In the genomic region with DNA sequence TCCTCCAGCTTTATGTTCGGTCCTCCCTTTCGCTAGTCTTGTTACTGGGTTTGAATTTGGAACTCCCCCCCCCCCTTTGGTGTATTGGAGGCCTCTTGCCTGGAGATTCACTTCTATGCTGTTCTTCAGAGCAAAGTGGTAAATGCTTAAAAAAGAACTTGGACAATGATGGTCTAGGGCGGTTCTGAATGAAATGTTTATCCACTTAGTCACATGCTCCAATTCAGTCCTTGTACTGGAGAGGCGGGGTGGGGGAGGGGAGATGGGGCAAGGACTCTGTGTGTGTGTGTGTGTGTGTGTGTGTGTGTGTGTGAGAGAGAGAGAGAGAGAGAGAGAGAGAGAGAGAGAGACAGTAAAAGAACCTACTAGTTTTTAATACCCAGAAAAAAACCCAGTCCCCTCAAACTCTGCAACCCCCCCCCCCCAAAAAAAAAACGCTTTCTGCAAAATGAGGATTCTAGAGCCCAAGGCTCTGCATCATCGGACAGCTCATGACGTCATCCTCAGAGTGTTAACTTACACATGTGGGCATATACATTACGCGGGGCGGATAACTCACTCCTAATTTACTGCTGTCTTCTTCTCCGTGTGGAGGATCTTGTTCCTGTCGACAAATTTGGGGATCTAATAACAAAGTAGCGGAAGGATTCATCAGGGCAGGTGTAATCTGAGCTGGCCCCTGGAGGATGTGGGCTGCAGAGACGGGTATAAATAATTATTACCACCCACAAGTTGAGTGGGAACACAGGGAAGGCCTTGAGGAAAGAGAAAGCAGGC, we compare ENCODE assay signal across 9 mouse cellular contexts. TPM values are rescaled to one million over a fixed set of nuclear protein-coding genes. Genes with fewer than 3 reads are reported as not detected.
DNase-seq lines count a peak whose midpoint lies in the region; ATAC-seq and TF ChIP-seq lines count a peak whose summit lies in the region.
"Had no signal": no experiment of that assay in that cellular context is flagged by ENCODE, and none has a peak within 500 bp of the region (broad histone marks: within the 10 kb centered on the region; RNA-seq: fewer than 3 reads in every experiment).

No protein-coding gene starts in this region.

- H3K27ac ChIP-seq in midbrain, embryonic 12.5 days (replicated peaks) = no peak overlapping the region
- no peak overlapping the region for H3K27ac ChIP-seq in midbrain, embryonic 15.5 days
- no peak overlapping the region for H3K27ac ChIP-seq in limb, embryonic 14.5 days (replicated peaks; ENCODE audit: low read depth, low read length)
- H3K27ac ChIP-seq in liver, postnatal 0 days (ENCODE audit: low read depth) = no peak overlapping the region

- no peak for ATAC-seq in midbrain, embryonic 12.5 days (ENCODE audit: low FRiP score, low read depth)
- no peak for ATAC-seq in midbrain, embryonic 15.5 days (replicated peaks)
- no peak for ATAC-seq in limb, embryonic 14.5 days (ENCODE audit: low FRiP score, low read depth)
- no peak for ATAC-seq in liver, postnatal 0 days

- TF ChIP-seq POLR2A in limb, embryonic 14.5 days (IDR thresholded peaks at IDR 0.05; ENCODE audit: borderline replicate concordance, extremely low read depth, insufficient read depth, insufficient read length) = no peak

- peak overlapping the region; percentile 49; the same call in 1 of the 2 replicates for H3K4me2 ChIP-seq in midbrain, embryonic 12.5 days (replicated peaks)
- no peak overlapping the region for H3K4me2 ChIP-seq in midbrain, embryonic 15.5 days
- peak overlapping the region; percentile 40; the same call in 1 of the 2 replicates for H3K4me2 ChIP-seq in limb, embryonic 14.5 days (replicated peaks; ENCODE audit: low read depth, low read length, severe bottlenecking)
- H3K4me2 ChIP-seq in liver, postnatal 0 days (ENCODE audit: low read depth, low read length) = no peak overlapping the region

- peaks cover 51% of the 10 kb centered on the region for H3K27me3 ChIP-seq in midbrain, embryonic 12.5 days
- 0 out of 2 replicates have a peak, but pooled peaks cover 4% of the 10 kb centered on the region for H3K27me3 ChIP-seq in midbrain, embryonic 15.5 days (replicated peaks)
- peaks cover 56% of the 10 kb centered on the region for H3K27me3 ChIP-seq in limb, embryonic 14.5 days (ENCODE audit: control insufficient read depth, insufficient read depth, low read length)
- H3K27me3 ChIP-seq in liver, postnatal 0 days (ENCODE audit: insufficient read depth, low read length) = peaks cover 31% of the 10 kb centered on the region

- no peak overlapping the region for H3K4me3 ChIP-seq in midbrain, embryonic 12.5 days
- no peak overlapping the region for H3K4me3 ChIP-seq in midbrain, embryonic 15.5 days
- H3K4me3 ChIP-seq in limb, embryonic 14.5 days (replicated peaks; ENCODE audit: low read length) = no peak overlapping the region
- no peak overlapping the region for H3K4me3 ChIP-seq in liver, postnatal 0 days (ENCODE audit: low read depth, low read length)

- TF ChIP-seq CTCF in liver, postnatal 0 days (IDR thresholded peaks at IDR 0.05; ENCODE audit: low read depth) = no peak

- no peaks in the 10 kb centered on the region for H3K36me3 ChIP-seq in midbrain, embryonic 12.5 days
- H3K36me3 ChIP-seq in midbrain, embryonic 15.5 days (replicated peaks) = no peaks in the 10 kb centered on the region
- no peaks in the 10 kb centered on the region for H3K36me3 ChIP-seq in limb, embryonic 14.5 days (ENCODE audit: control insufficient read depth, insufficient read depth, low read length)
- no peaks in the 10 kb centered on the region for H3K36me3 ChIP-seq in liver, postnatal 0 days (replicated peaks; ENCODE audit: insufficient read depth, low read length)

- H3K9me3 ChIP-seq in midbrain, embryonic 12.5 days = no peaks in the 10 kb centered on the region
- no peaks in the 10 kb centered on the region for H3K9me3 ChIP-seq in midbrain, embryonic 15.5 days
- H3K9me3 ChIP-seq in limb, embryonic 14.5 days (ENCODE audit: control insufficient read depth, low read length) = no peaks in the 10 kb centered on the region; the same call in 1 of the 2 replicates
- H3K9me3 ChIP-seq in liver, postnatal 0 days (ENCODE audit: low read length) = no peaks in the 10 kb centered on the region

- no peak overlapping the region for H3K9ac ChIP-seq in midbrain, embryonic 12.5 days (replicated peaks)
- H3K9ac ChIP-seq in midbrain, embryonic 15.5 days = no peak overlapping the region; the same call in 1 of the 2 replicates
- no peak overlapping the region for H3K9ac ChIP-seq in limb, embryonic 14.5 days (ENCODE audit: low read depth, low read length, severe bottlenecking)
- H3K9ac ChIP-seq in liver, postnatal 0 days (replicated peaks) = no peak overlapping the region

- peak; percentile 70 for DNase-seq in embryo, embryonic 10 days (ENCODE audit: low spot score)
- no peak for DNase-seq in embryo, embryonic 9.5 days (ENCODE audit: extremely low spot score)
- peak; percentile 16 for DNase-seq in limb, embryonic 14.5 days (ENCODE audit: low spot score)
- DNase-seq in MN1 (ENCODE audit: low spot score) = no peak
- DNase-seq in liver, postnatal 0 days = no peak
- DNase-seq in layer of hippocampus, adult 9-11 months = no peak
- DNase-seq: cerebellum, adult 18-20 months had no signal

- peaks cover 9% of the 10 kb centered on the region for H3K4me1 ChIP-seq in midbrain, embryonic 12.5 days
- peaks cover 9% of the 10 kb centered on the region for H3K4me1 ChIP-seq in midbrain, embryonic 15.5 days
- H3K4me1 ChIP-seq in limb, embryonic 14.5 days (ENCODE audit: control insufficient read depth, insufficient read depth, low read length) = peaks cover 10% of the 10 kb centered on the region; the same call in 1 of the 2 replicates
- no peaks in the 10 kb centered on the region; the same call in 1 of the 2 replicates for H3K4me1 ChIP-seq in liver, postnatal 0 days (ENCODE audit: insufficient read depth)

- 64% methylated on average over 14 of the region's 14 CpGs for WGBS in midbrain, embryonic 12.5 days
- WGBS in midbrain, embryonic 15.5 days = 64% methylated on average over 14 of the region's 14 CpGs
- WGBS in limb, embryonic 14.5 days = 33% methylated on average over 14 of the region's 14 CpGs
- 53% methylated on average over 14 of the region's 14 CpGs for WGBS in liver, postnatal 0 days (ENCODE audit: insufficient replicate concordance)

- no peak for TF ChIP-seq EP300 in liver, postnatal 0 days (IDR thresholded peaks at IDR 0.05; ENCODE audit: low read depth)

RNA-seq across cellular contexts. Expression of gene Hoxb1, which starts 42.9 kb away (rescaled TPM):
- not detected in 2 replicates for polyA plus RNA-seq in midbrain, embryonic 12.5 days (2016; fragmentation: Nextera tagmentation; extraction: Ambion mirVana)
- not detected in 2 replicates for polyA plus RNA-seq in midbrain, embryonic 15.5 days (2015; fragmentation: Nextera tagmentation; extraction: Ambion mirVana)
- polyA plus RNA-seq in limb, embryonic 14.5 days (2012; rRNA removed) = 0.11 TPM in 1 of 2 replicates, not detected in the other
- not detected in 2 replicates for polyA plus RNA-seq in limb, embryonic 14.5 days (2014; fragmentation: Nextera tagmentation; extraction: Ambion mirVana)
- not detected in 2 replicates for polyA plus RNA-seq in liver, postnatal 0 days (2015; fragmentation: Nextera tagmentation; extraction: Ambion mirVana)

RNA-seq across cellular contexts. Expression of gene Skap1, which starts 56.0 kb away (rescaled TPM):
- 1.7 and 2.0 TPM in 2 replicates for polyA plus RNA-seq in midbrain, embryonic 12.5 days (2016; fragmentation: Nextera tagmentation; extraction: Ambion mirVana)
- polyA plus RNA-seq in midbrain, embryonic 15.5 days (2015; fragmentation: Nextera tagmentation; extraction: Ambion mirVana) = 3.0 and 3.8 TPM in 2 replicates
- 0.67 and 0.81 TPM in 2 replicates for polyA plus RNA-seq in limb, embryonic 14.5 days (2012; rRNA removed)
- polyA plus RNA-seq in limb, embryonic 14.5 days (2014; fragmentation: Nextera tagmentation; extraction: Ambion mirVana) = 1.9 and 2.1 TPM in 2 replicates
- 0.35 and 0.45 TPM in 2 replicates for polyA plus RNA-seq in liver, postnatal 0 days (2015; fragmentation: Nextera tagmentation; extraction: Ambion mirVana)

RNA-seq across cellular contexts. Expression of gene Hoxb2, which starts 58.1 kb away (rescaled TPM):
- 0.15 and 0.38 TPM in 2 replicates for polyA plus RNA-seq in midbrain, embryonic 12.5 days (2016; fragmentation: Nextera tagmentation; extraction: Ambion mirVana)
- polyA plus RNA-seq in midbrain, embryonic 15.5 days (2015; fragmentation: Nextera tagmentation; extraction: Ambion mirVana) = 0.17 and 0.32 TPM in 2 replicates
- 9.6 and 9.9 TPM in 2 replicates for polyA plus RNA-seq in limb, embryonic 14.5 days (2012; rRNA removed)
- 4.2 and 5.8 TPM in 2 replicates for polyA plus RNA-seq in limb, embryonic 14.5 days (2014; fragmentation: Nextera tagmentation; extraction: Ambion mirVana)
- 0.67 and 1.1 TPM in 2 replicates for polyA plus RNA-seq in liver, postnatal 0 days (2015; fragmentation: Nextera tagmentation; extraction: Ambion mirVana)

Comparison
In these comparisons a context has a peak if more than half of its experiments do, and no peak if none do; other contexts are left out.
1. DNase-seq: peak in embryo, embryonic 10 days (single experiment) and limb, embryonic 14.5 days (single experiment); none in embryo, embryonic 9.5 days (single experiment), MN1 (single experiment), liver, postnatal 0 days (single experiment) and layer of hippocampus, adult 9-11 months (single experiment).
2. H3K4me2 ChIP-seq: peak in midbrain, embryonic 12.5 days (single experiment) and limb, embryonic 14.5 days (single experiment); none in midbrain, embryonic 15.5 days (single experiment) and liver, postnatal 0 days (single experiment).